Mouse (Mus musculus) liver, embryonic 12.5 days (tissue): Measurements from ENCODE around the gene Fbxw2. TPM values are rescaled to one million over a fixed set of nuclear protein-coding genes. Genes with fewer than 3 reads are reported as not detected.
"Not testable (repeated sequence)": the region's sequence is repeated elsewhere in the genome, so short reads cannot be mapped to it uniquely, and the experiment has no call there.

Source experiments
- ATAC-seq: fragments of 200-750 bp; cut with Nextera tagmentation; 2 replicates; pipeline ENCODE4 v1.8.0; 2017; ENCODE audit warnings: moderate number of reproducible peaks, mild to moderate bottlenecking, moderate library complexity
- H3K27ac ChIP-seq: fragments of 300-500 bp; sonication (generic); 2 replicates; pipeline ENCODE4 v1.5.1; 2016; ENCODE audit warnings: mild to moderate bottlenecking
- H3K27me3 ChIP-seq: fragments of 300-500 bp; sonication (generic); replicated peaks from 2 replicates; pipeline ENCODE4 v1.6.1; 2016; ENCODE audit warnings: mild to moderate bottlenecking, moderate library complexity
- H3K36me3 ChIP-seq: fragments of 300-500 bp; sonication (generic); 2 replicates; pipeline ENCODE4 v1.6.1; 2016; ENCODE audit warnings: mild to moderate bottlenecking, moderate library complexity
- H3K4me1 ChIP-seq: fragments of 300-500 bp; sonication (generic); 2 replicates; pipeline ENCODE4 v1.6.1; 2016
- H3K4me2 ChIP-seq: fragments of 300-500 bp; sonication (generic); 2 replicates; pipeline ENCODE4 v1.6.1; 2016; ENCODE audit warnings: mild to moderate bottlenecking, moderate library complexity
- H3K4me3 ChIP-seq: fragments of 300-500 bp; sonication (generic); 2 replicates; pipeline ENCODE4 v1.5.1; 2016; ENCODE audit warnings: mild to moderate bottlenecking, moderate library complexity
- H3K9ac ChIP-seq: fragments of 300-500 bp; sonication (generic); 2 replicates; pipeline ENCODE4 v1.6.1; 2016; ENCODE audit warnings: mild to moderate bottlenecking, moderate library complexity
- H3K9me3 ChIP-seq: fragments of 300-500 bp; sonication (generic); replicated peaks from 2 replicates; pipeline ENCODE4 v1.6.1; 2016; ENCODE audit warnings: mild to moderate bottlenecking, moderate library complexity
- WGBS: fragments of 180-500 bp; shearing (Covaris S2); methylation state at CpG from one replicate; pipeline ENCODE4 v1.1.7; 2016; ENCODE audit not compliant: insufficient replicate concordance; 5-methylcytosine and 5-hydroxymethylcytosine counted together
- polyA plus RNA-seq: library from polyadenylated mRNA; unstranded; fragments of >200 nt; fragmentation: Nextera tagmentation; extraction: Ambion mirVana; gene quantifications from 2 replicates; pipeline ENCODE4 v1.2.1, GENCODE M21; 2016

The Fbxw2 gene
- polyA plus RNA-seq, 1 experiment from 2014 or later = 71.9 TPM

- no peak for ATAC-seq
- H3K4me1 ChIP-seq = peaks cover 32% of the 10 kb centered on the region
- H3K4me3 ChIP-seq = peak overlapping the region; percentile 98
- H3K36me3 ChIP-seq = peaks cover 27% of the 10 kb centered on the region
- H3K4me2 ChIP-seq = peak overlapping the region; percentile 75
- 0 out of 2 replicates have a peak overlapping the region, but pooled peaks have one; percentile 88 for H3K27ac ChIP-seq
- H3K9ac ChIP-seq = no peak overlapping the region
- no peaks in the 10 kb centered on the region for H3K27me3 ChIP-seq
- H3K9me3 ChIP-seq = no peaks in the 10 kb centered on the region
- 79% methylated on average over 2 of the region's 2 CpGs for WGBS
Observed at GRCm38 (mm10) chr2:34770049-34770448, 56.1 kb downstream of the Fbxw2 start.

GRCm38 (mm10) chr2:34764801-34765200, 61.3 kb downstream of the Fbxw2 start:
- no peaks in the 10 kb centered on the region for H3K9me3 ChIP-seq
- peaks cover 32% of the 10 kb centered on the region for H3K4me1 ChIP-seq
- no peak overlapping the region for H3K9ac ChIP-seq
- ATAC-seq = no peak
- H3K4me3 ChIP-seq = no peak overlapping the region
- no peaks in the 10 kb centered on the region for H3K27me3 ChIP-seq
- no peak overlapping the region for H3K4me2 ChIP-seq
- H3K27ac ChIP-seq = no peak overlapping the region
- 84% methylated on average over 5 of the region's 12 CpGs for WGBS
- H3K36me3 ChIP-seq = no peaks in the 10 kb centered on the region

DNA sequence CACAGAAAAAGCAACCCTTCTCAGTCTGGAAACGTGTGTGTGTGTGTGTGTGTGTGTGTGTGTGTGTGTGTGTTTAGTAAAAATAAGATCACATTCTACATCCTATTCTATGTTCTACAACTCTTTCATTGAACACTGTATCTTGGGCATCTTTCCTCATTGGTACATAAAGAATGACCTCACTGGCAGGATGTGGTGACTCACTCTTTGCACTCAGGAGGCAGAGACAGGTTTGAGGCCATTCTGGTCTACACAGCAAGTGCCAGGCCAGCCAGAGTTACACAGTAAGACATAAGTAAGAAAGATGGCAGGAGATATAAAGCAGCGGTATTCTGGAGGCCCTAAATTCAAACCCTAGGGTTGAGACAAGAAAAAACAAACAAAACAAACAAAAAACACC, 63.2 kb downstream of the Fbxw2 start:
- Histone ChIP-seq H3K27me3 (no peaks in the 10 kb centered on the region), H3K9me3 (no peaks in the 10 kb centered on the region), H3K4me2 (peak overlapping the region; percentile 37; the same call in 1 of the 2 replicates), H3K9ac (peak overlapping the region; percentile 25; the same call in 1 of the 2 replicates), H3K36me3 (no peaks in the 10 kb centered on the region), H3K4me1 (peaks cover 32% of the 10 kb centered on the region), H3K27ac (peak overlapping the region; percentile 75), H3K4me3 (no peak overlapping the region)
- 41% methylated on average over 2 of the region's 2 CpGs for WGBS
- no peak for ATAC-seq

DNA sequence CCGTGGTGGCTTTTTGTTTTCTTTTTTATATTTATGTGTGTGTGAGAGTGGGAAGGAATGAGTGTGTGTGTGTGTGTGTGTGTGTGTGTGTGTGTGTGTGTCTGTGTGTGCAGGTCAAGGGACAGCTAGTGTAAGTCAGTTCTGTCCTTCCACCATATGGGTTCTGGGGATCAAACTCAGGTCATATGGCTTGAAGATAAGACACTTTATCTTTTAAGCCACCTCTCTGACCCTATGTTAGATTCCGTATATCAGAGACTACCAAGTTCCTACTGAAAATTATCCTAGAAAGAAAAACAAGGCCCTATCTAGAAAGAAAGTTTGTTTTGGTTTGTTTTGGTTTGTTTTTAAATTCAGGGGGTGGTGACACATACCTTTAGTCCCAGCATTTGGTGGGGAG, 63.9 kb downstream of the Fbxw2 start:
- Histone ChIP-seq H3K4me1 (peaks cover 32% of the 10 kb centered on the region), H3K4me2 (peak overlapping the region; percentile 37), H3K27me3 (no peaks in the 10 kb centered on the region), H3K36me3 (no peaks in the 10 kb centered on the region), H3K4me3 (no peak overlapping the region), H3K27ac (peak overlapping the region; percentile 75), H3K9ac (peak overlapping the region; percentile 35), H3K9me3 (no peaks in the 10 kb centered on the region)
- 48% methylated on average over 2 of the region's 2 CpGs for WGBS
- ATAC-seq = peak; percentile 96

DNA sequence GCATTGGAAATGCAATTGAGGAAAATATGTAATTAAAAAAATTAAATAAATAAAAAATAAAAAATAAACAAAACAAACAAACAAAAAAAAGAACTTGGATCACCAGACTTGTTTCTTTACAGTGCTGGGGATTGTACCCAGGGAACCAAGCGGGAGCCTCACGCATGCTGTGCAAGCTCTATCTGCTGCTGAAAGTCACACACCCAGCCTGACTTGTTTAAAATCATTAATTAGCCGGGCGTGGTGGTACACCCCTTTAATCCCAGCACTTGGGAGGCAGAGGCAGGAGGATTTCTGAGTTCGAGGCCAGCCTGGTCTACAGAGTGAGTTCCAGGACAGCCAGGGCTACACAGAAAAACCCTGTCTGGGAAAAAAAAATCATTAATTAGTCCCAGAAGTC, 64.8 kb downstream of the Fbxw2 start:
- WGBS = 84% methylated on average over 5 of the region's 5 CpGs
- H3K9ac ChIP-seq, ATAC-seq: not testable (repeated sequence)

DNA sequence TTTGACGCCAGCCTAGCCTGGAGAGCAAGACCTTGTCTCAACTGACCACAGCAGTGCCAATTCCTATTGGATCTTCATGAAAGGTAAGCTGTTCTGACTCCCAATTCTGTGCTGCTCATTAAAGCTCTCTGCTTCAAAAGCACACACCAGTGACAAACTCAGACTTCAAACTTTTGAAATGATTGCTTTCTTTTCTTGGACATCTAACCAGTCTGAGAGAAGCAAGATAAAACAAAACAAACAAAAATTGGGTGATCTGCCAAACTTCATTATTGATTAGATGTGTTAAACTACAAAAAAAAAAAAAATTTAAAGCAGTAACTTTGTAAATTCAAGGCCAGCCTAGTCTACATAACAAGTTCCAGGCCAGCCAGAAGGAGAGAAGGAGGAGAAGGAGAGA, 68.8 kb downstream of the Fbxw2 start:
- ATAC-seq = no peak
- Histone ChIP-seq H3K9me3 (no peaks in the 10 kb centered on the region), H3K4me2 (no peak overlapping the region), H3K36me3 (no peaks in the 10 kb centered on the region; the same call in 1 of the 2 replicates), H3K27me3 (no peaks in the 10 kb centered on the region), H3K4me3 (no peak overlapping the region), H3K9ac (no peak overlapping the region), H3K4me1 (peaks cover 25% of the 10 kb centered on the region), H3K27ac (no peak overlapping the region)
- 57% methylated on average over 1 of the region's 1 CpGs for WGBS

More for the DNA sequence above, 64.8 kb downstream of the Fbxw2 start:
- peaks cover 32% of the 10 kb centered on the region for H3K4me1 ChIP-seq
- H3K4me3 ChIP-seq, H3K36me3 ChIP-seq, H3K4me2 ChIP-seq, H3K27me3 ChIP-seq, H3K9me3 ChIP-seq: not testable (repeated sequence)
- 0 out of 2 replicates have a peak overlapping the region, but pooled peaks have one; percentile 75 for H3K27ac ChIP-seq

DNA sequence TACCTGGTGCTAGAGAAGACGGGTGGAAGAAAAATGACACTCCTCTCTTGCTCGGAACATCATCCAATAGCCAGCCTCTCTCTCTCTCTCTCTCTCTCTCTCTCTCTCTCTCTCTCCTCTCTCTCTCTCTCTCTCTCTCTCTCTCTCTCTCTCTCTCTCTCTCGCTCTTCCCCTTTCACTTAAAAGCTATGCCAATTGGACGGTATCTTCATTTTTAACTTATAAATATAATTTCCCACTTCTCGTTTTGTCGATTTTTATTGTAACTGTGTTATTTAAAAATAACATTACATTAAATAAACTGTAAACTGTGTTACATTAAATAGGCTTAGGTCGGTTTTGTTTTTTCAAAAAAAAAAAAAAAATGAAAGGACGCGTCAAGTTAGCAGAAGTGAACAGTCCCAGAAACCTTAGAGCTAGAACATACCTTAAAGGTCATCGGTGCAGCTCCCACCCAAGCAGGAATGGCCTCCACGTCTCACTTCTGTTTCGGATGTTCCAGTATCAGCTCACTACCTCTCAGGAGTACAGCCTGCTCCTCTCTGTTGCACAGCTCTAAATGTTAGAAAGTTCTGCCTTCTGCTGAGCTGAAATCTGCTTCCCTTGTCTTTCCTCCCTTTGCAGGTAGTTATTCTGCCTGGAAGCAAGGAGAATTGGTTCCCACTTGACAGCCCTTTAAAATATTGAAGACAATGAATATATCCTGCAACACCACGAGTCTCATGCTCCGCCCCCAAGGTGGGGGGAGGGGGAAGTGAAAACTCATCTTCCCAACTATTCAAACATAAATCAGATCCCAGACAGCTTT, 71.4 kb downstream of the Fbxw2 start, which contains the start of gene Gapvd1:
TSS of gene Gapvd1 (minus strand) at position 682 of the 808 bp plus-strand sequence.
- Histone ChIP-seq H3K9ac (peak within 1 kb of the TSS; percentile 100), H3K27me3 (no peaks in the 10 kb centered on the region), H3K27ac (peak within 1 kb of the TSS; percentile 99), H3K4me3 (peak within 1 kb of the TSS; percentile 94), H3K36me3 (peaks cover 7% of the 10 kb centered on the region; the same call in 1 of the 2 replicates), H3K4me1 (peaks cover 38% of the 10 kb centered on the region), H3K9me3 (no peaks in the 10 kb centered on the region), H3K4me2 (peak within 1 kb of the TSS; percentile 87)
- ATAC-seq = no peak
- WGBS = under 1% methylated on average over 14 of the region's 14 CpGs

Other genes with a start within 250 kb of the Fbxw2 start
- gene Gapvd1, start 71.1 kb downstream of the Fbxw2 start, polyA plus RNA-seq = 87.3 and 93.7 TPM in 2 replicates
- 656 and 672 TPM in 2 replicates for gene Hspa5, start 54.3 kb downstream of the Fbxw2 start, polyA plus RNA-seq
- 32.5 and 33.2 TPM in 2 replicates for gene Rabepk, start 26.4 kb downstream of the Fbxw2 start, polyA plus RNA-seq
- gene Gm34653, start 6.7 kb upstream of the Fbxw2 start, polyA plus RNA-seq = 0.07 TPM in 2 replicates
- gene Cutal, start 48.1 kb upstream of the Fbxw2 start, polyA plus RNA-seq = 2.2 and 2.3 TPM in 2 replicates
- 103 and 109 TPM in 2 replicates for gene Psmd5, start 48.7 kb upstream of the Fbxw2 start, polyA plus RNA-seq
- 3.1 and 3.7 TPM in 2 replicates for gene Phf19, start 87.7 kb upstream of the Fbxw2 start, polyA plus RNA-seq
- gene Traf1, start 135.5 kb upstream of the Fbxw2 start, polyA plus RNA-seq = 0.12 and 0.27 TPM in 2 replicates
- gene Hc, start 235.1 kb upstream of the Fbxw2 start, polyA plus RNA-seq = 14.2 and 16.0 TPM in 2 replicates